Mouse (Mus musculus) monocyte, adult 2 months (primary cell): ENCODE measurements around the gene Gm42417.

Source experiments
- DNase-seq, 2 experiments: peaks; one replicate each; pipeline ENCODE4 v3.0.0; 2022; ENCODE audit warnings: low spot score in 2 of 2, low read depth in 1 of 2

Gm42417 gene

GRCm38 (mm10) chr1:36539186-36539585 is at the start of gene Gm42417:
Gene Gm42417 (minus strand): TSS chr1:36539429.
- no peak for DNase-seq

DNA sequence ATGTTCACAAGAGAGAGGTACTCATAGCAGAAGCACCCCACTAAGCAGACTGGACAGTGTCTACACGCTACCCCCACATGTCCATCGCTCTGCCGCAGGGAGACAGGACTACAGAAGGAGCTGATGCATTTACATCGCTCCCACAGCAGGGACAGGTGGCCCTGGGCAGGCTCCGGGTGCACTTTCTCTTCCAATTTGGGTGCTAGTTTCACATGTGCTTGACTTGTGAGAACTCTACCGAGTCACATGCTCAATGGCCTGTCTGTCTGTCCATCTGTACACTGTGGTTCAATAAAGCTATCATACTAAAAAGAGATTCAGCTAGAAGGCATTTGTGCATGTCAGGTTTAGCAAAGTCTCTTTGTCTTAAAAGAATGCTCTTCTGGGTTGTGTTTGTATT is 48.6 kb upstream of the Gm42417 start:
- DNase-seq: no peak

GRCm38 (mm10) chr1:36586288-36586687 is 47.1 kb upstream of the Gm42417 start:
- DNase-seq: no peak

DNA sequence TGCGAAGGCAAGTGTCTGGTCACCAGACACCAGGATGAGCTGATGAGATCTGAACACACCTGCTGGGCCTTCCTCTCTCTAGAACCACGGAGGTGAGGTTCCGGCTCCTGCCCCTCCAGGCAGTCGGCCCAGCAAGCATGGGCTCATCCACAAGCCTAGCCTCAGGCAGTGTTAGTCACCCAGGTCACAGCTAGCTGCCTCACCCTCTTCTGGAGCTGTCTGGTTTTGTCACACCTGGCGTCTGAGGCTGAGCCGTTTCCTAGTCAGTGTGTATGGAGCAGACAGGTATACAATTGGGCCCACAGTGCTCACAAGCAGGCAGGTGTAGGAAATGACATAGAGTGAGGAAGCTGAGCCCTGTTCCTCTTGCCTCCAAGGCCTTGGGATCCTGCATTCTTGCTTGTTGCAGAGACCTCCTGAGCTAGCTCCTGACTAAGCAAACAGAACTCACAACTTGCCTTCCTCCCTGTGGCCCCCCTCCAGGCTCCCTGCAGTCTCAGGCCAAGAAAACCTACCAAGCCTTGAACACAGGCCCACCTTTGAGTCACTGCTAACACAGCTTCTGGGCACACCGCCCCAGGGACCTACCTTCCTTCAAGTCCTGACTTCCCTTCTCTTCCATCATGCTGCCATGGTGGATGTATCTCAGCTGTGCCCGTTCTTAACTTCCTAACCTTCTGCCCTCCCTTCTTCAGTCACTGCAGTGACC is 44.3 kb upstream of the Gm42417 start:
- no peak for DNase-seq

GRCm38 (mm10) chr1:36582211-36582610 is 43.0 kb upstream of the Gm42417 start:
- no peak for DNase-seq

- DNase-seq: no peak
Measured at GRCm38 (mm10) chr1:36581260-36581659, 42.0 kb upstream of the Gm42417 start.

GRCm38 (mm10) chr1:36580384-36581207 is 41.4 kb upstream of the Gm42417 start:
- no peak for DNase-seq

DNA sequence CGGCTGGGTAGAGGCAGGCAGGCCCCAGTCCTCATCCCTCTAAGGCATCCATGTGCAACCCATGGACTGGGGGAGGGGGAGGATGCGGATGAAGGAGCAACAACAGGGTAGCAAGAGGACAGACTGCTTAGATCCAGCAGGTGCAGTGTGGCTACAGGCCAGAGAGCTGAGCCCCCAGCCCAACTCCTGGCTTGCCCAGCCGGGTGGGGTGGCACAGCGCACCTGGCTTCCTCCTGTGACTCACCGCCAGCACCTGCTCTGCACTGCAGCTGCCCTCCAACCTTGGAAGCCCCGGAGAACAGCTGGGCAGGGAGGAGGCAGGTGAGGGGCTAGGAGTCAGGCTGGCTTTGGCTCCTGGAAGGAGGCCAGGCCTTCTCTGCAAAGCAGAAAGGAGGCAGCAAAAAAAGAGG is 40.8 kb upstream of the Gm42417 start:
- no peak for DNase-seq

DNA sequence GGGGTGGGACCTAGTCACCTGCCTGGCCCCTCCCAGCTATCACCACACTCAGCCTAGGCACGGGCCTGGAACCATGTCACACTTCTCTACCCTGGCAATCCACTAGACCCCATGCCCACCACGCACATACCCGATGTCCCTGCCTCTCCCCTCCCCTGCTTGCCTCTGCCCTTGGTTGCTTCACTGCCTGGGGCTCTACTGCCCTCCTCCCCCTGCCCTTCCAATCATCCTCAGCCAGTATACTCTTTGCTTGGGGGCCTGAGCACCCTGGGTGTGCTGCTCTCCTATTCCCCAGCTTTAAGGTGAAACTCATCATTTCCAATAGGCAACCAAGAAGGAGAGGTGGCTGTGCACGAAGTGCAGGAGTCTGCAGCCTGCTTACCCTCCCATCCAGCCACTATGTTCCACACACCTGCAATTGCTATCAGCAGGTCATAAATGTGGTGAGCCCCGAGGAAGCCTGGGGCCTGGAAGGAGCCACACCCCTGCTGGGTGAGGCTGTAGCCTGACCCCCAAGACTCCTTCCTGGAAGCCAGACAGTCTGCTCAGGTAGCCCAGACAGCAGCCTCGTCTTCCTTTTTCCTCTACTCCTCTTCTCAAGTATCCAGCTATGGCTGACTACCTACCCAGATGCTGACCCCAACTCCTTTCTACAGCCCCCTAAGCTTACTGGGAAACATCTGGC is 37.9 kb upstream of the Gm42417 start:
- DNase-seq: no peak

DNA sequence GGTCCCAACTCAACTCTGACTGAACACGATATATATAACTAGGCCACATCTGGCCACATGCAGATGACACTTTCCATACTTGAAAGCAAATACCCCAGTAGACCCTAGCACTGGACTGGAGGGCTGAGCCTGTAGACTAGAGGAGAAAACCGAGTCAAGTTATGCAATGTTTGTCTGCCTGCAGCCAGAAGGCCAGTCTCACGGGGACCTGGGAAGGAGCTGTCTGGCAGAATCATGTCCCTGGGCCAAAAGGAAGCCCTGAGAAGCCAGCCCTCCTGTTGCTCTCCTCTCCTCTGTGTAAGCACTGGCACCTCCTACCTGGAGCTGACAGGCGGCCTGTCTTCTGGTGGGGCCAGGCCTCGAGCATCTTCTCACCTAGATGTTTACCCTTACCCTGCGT is 36.1 kb upstream of the Gm42417 start:
- no peak for DNase-seq

GRCm38 (mm10) chr1:36574196-36574955 is 35.1 kb upstream of the Gm42417 start:
- DNase-seq: no peak

- no peak for DNase-seq
Measured at GRCm38 (mm10) chr1:36573524-36573923, 34.3 kb upstream of the Gm42417 start.

- DNase-seq: no peak
Measured at GRCm38 (mm10) chr1:36572709-36573108, 33.5 kb upstream of the Gm42417 start.

GRCm38 (mm10) chr1:36572140-36572700 is 33.0 kb upstream of the Gm42417 start:
- DNase-seq: no peak

DNA sequence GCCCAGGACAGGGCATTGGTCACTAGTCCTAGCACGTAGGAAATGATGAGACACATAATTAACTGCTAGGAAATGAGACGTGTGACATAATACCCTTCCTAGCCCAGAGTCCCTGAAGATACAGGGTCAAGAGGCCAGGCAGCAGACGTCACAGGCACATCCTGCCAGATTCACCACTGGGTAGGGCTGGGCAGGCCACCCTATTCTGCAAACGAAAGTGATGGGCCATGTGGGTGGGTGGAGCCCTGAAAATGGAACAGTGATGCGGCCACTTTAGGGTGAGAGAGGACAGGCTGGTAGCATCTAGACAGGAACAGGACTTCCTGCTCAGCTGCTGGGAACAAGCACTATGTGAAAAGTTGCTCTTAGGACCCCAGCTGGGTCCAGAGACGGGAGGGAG is 32.4 kb upstream of the Gm42417 start:
- DNase-seq: peak; percentile 55 to 64

DNA sequence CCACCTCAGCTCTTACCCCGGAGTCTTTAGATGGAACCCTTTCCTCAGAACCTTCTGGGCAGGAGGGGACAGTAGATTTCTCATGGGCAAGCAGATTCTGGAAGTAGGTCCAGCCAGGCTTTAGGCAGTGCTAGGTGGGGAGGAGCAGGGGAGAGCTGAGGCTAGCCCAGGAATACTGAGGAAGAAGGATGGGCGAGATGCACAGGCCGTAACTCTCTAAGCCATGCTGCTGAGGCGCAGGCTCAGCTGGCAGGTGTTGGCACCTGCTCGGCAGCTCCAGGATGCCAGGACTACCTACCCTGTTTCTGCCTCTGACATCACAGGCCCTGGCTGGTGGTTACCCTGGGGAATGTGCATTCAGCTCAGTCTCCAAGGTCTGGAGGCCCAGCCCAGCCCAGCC is 31.1 kb upstream of the Gm42417 start:
- DNase-seq: no peak

DNA sequence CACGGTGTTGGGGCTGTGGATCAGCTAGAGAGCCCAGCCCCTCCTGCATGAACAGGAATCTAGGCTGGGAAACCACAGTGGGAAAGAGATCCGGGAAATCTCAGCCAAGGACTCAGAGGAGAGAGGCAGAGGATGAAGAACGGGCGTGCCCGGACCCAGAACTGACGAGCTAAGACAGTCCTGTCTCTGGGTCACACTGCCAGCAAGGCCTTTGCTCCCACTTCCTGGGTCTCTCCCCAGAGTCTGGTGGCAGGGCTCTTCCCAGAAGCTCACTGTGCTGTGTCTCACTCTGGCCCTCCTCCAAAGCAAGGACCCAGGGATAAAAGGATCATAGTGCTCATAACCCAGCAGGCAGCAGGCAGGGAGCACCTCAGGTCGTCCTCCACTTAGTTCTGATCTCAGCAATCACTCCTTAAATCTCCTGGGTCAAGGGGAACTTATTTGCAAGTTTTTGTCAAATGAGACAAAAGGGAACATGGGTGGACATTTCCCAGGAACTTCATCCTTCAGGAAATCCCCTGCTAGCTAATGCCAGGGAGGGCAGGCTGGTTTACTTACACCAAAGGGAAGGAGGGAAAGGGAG is 30.6 kb upstream of the Gm42417 start:
- DNase-seq: no peak

- no peak for DNase-seq
Measured at GRCm38 (mm10) chr1:36568776-36569175, 29.5 kb upstream of the Gm42417 start.

GRCm38 (mm10) chr1:36567818-36568603 is 28.8 kb upstream of the Gm42417 start:
- DNase-seq: no peak

DNA sequence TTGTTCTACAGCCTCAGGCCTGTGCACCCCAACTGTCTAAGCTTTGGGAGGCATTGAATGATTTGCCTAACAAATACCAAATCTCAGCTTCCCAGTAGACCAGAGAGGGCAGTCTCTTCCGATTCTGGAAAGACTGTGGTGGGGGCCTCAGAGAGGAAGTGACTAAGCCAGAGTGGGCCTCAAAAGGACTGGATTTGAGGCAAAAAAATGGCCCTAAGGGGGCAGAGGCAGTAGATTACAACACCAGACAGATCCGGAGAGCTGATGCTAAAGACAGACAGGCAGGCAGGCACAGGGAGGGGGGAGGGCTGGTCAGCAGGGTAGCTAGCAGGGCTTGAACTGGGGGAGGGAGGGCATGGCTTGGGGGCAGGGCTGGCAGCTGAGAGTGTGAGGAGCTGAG is 27.2 kb upstream of the Gm42417 start:
- DNase-seq: no peak
